Comparison of ENCODE assay signal across 8 mouse cellular contexts in the genomic region with DNA sequence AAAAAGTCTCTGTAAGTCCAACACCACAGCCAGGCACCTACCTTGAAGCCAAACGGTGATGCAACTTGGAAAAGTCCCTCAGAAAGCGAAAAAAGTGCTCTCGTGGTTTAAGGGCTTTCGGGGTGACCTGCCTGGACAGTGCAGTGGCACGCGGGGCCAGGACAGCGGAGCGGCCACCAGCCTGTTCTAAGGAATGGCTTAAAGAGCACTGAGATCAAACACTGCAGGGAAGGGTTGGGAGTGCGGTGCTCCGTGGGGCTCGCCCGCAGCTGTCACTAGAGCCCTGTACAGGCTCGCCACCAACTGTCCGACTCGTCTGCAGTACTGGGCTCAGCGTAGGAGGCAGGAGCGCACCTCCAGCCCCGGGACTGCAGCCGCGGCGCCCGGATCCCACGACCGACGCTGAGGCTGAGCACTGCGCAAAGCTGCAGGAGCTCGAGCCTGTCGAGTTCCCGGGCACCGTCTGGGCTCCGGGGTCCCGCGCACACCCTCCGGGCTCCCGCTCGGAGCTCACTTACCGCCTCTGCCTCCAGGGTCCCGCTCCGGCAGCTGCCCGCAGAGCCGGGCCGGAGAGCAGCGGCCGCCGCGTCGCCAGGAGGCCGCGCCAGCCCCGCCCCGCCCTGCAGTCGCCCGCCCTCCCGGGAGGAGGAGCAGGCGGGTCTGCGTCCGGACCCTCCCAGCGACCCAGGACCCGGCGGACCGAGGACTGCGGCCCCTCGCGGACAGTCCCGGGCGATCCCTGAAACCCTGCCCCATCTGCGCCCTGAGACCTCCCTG. TPM values are rescaled to one million over a fixed set of nuclear protein-coding genes. Genes with fewer than 3 reads are reported as not detected.
DNase-seq lines count a peak whose midpoint lies in the region; ATAC-seq and TF ChIP-seq lines count a peak whose summit lies in the region.

A gene (minus strand): TSS at position 612 of the 777 bp plus-strand sequence.

- peak within 1 kb of the TSS; percentile 53 for H3K9ac ChIP-seq in ES-Bruce4 (ENCODE audit: low read depth, poor library complexity, severe bottlenecking)

- H3K36me3 ChIP-seq in ES-Bruce4 (ENCODE audit: control insufficient read depth, insufficient read depth, low read length, poor library complexity, severe bottlenecking), result no peaks in the 10 kb centered on the region

- intact Hi-C loops in heart, postnatal 10 days (cut with DNase I), result loop anchor here (2.0 kb wide), 1 partner anchor 24 kb away; no protein-coding TSS in a partner anchor

- H3K4me3 ChIP-seq in ES-Bruce4 (ENCODE audit: low read depth, low read length), result peak within 1 kb of the TSS; percentile 70
- peak within 1 kb of the TSS; percentile 87 for H3K4me3 ChIP-seq in embryonic fibroblast, embryonic 13.5 days (ENCODE audit: insufficient read depth, low read length)

- no peaks in the 10 kb centered on the region for H3K27me3 ChIP-seq in ES-Bruce4 (ENCODE audit: control insufficient read depth, insufficient read depth, low read length, poor library complexity, severe bottlenecking)

- no peak for ATAC-seq in activated CD4-positive, CD25-positive, alpha-beta regulatory T cell, adult 4 months

- H3K9me3 ChIP-seq in ES-Bruce4 (replicated peaks; ENCODE audit: control insufficient read depth, insufficient read depth, low read length, poor library complexity, severe bottlenecking), result no peaks in the 10 kb centered on the region

- peaks cover 9% of the 10 kb centered on the region for H3K4me1 ChIP-seq in ES-Bruce4 (ENCODE audit: control insufficient read depth, insufficient read depth, low read length)
- H3K4me1 ChIP-seq in embryonic fibroblast, embryonic 13.5 days (ENCODE audit: control insufficient read depth, insufficient read depth, low read length), result no peaks in the 10 kb centered on the region; the same call in 1 of the 2 replicates

- TF ChIP-seq EP300 in ES-Bruce4 (IDR thresholded peaks at IDR 0.05; ENCODE audit: insufficient read depth, low read depth, low read length), result no peak

- peak; percentile 45 for TF ChIP-seq CTCF in ES-Bruce4 (IDR thresholded peaks at IDR 0.05; ENCODE audit: low read depth, low read length)
- TF ChIP-seq CTCF in embryonic fibroblast, embryonic 13.5 days (IDR thresholded peaks at IDR 0.05; ENCODE audit: borderline replicate concordance, insufficient read depth, low read length), result no peak

- H3K27ac ChIP-seq in ES-Bruce4 (ENCODE audit: insufficient read depth, low read length), result no peak within 1 kb of the TSS
- no peak within 1 kb of the TSS for H3K27ac ChIP-seq in embryonic fibroblast, embryonic 13.5 days (ENCODE audit: insufficient read depth, low read length)

- TF ChIP-seq POLR2A in ES-Bruce4 (IDR thresholded peaks at IDR 0.05; ENCODE audit: insufficient read depth, low read length), result no peak
- TF ChIP-seq POLR2A in embryonic fibroblast, embryonic 13.5 days (IDR thresholded peaks at IDR 0.05; ENCODE audit: low read depth, low read length), result peak; percentile 84

- DNase-seq in adrenal gland, postnatal 4 days (ENCODE audit: low spot score in 2 of 2), result peak; percentile 49 to 52
- peak; percentile 81 to 85 for DNase-seq in heart, postnatal 10 days
- DNase-seq in kidney, postnatal 36 days, result peak; percentile 85 to 90
- DNase-seq in lung, postnatal 4 days, result peak; percentile 86 to 91
- peak; percentile 39 for DNase-seq in skeletal muscle tissue, adult 2 months (ENCODE audit: low read depth, low spot score)

RNA-seq across cellular contexts. Expression of the gene that starts here (rescaled TPM):
- polyA plus RNA-seq in ES-Bruce4 (2011; ENCODE audit: insufficient read depth, insufficient read length, low read depth, missing spikeins), result 11.3 and 13.1 TPM in 2 replicates
- 10 to 100 TPM; 49.1 to 68.6 TPM for total RNA-seq in adrenal gland, postnatal 4 days (2021)
- 24.6 and 34.3 TPM in 2 replicates for polyA plus RNA-seq in embryonic fibroblast, embryonic 13.5 days (2011; ENCODE audit: insufficient read length, low read depth, missing spikeins)
- 10 to 100 TPM; 42.8 to 44.9 TPM for total RNA-seq in heart, postnatal 10 days (2021)
- polyA plus RNA-seq in activated CD4-positive, CD25-positive, alpha-beta regulatory T cell, adult 4 months (2017; shearing (Covaris generic)), result not detected

Comparison
In these comparisons a context has a peak if more than half of its experiments do, and no peak if none do; other contexts are left out.
1. RNA of the gene that starts here (polyA plus RNA-seq): 24.6 to 34.3 TPM in embryonic fibroblast, embryonic 13.5 days and 11.3 to 13.1 TPM in ES-Bruce4; not detected in activated CD4-positive, CD25-positive, alpha-beta regulatory T cell, adult 4 months; every median in the first group is over 10 times any median in the second.
2. Peak in every context shown above with its lines, with median percentiles within 50 percentile points of each other: DNase-seq.